Mouse (Mus musculus) heart, postnatal 14 days (tissue): ENCODE data around the gene Gm11020. TPM values are rescaled to one million over a fixed set of nuclear protein-coding genes. Genes with fewer than 3 reads are reported as not detected.
"Not testable (repeated sequence)": the region's sequence is repeated elsewhere in the genome, so short reads cannot be mapped to it uniquely, and the experiment has no call there.

Source experiments
- DNase-seq, 2 experiments: peaks; one replicate each; pipeline ENCODE4 v3.0.0; 2021 to 2022
- intact Hi-C: fragments of 180-260 bp; cut with DNase I; formaldehyde crosslinking; loops from one replicate; pipeline ENCODE4 v1.15.1; 2025
- long read RNA-seq, 2 experiments: library from polyadenylated mRNA; stranded (forward); transcript quantifications; one replicate each; pipeline ENCODE4 v2.0.0; 2021
- total RNA-seq, 2 experiments: library from RNA; stranded (reverse); gene quantifications; 2 replicates each; pipeline ENCODE4 v1.2.3; 2021

The Gm11020 gene
- total RNA-seq, result not detected
- long read RNA-seq, experiment 1, result 0 reads
- long read RNA-seq, experiment 2, result 0 reads

DNA sequence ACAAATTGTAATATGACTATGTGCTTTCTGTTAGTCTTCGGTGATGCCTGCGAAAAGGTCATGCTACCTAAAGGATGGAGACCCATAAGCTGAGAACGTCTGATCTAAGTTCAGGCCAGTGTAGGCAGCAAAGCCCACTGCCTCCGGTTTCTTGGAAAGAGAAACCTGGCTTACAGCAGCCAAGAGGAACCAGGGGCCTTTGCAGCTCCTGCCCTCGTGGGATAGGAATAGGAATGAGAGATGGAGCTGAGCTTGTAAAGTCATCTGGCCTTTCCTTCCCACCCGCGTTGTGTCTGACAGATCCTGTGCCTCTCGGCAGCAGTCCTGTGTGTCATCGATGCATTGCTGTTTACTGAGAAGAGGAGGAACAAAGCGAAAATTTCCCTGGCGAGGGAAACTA, at the start of gene Gm11020:
Gene Gm11020, plus strand, starts transcription at position 301 of the 400 bp plus-strand sequence.
- intact Hi-C loops, DNase-seq: not testable (repeated sequence)

DNA sequence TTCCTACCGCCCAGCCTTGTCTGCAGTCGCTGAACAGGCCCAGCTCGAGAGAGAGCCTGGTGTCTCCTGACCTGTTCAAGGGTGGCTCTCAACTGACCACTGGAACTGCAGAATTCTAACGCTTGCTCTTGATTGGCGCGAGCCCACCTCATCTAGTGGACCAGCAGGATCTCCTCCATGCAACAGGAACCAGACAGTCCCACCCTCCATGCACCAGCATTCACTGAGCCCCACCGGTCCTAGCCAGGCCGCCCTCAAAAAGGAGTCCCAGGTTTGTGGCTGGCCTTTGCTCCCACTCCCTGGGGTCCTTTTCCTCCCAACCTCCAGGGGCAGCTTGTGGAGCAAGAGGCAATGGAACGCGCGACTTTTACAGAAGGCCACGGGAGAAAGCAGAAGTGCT, 28.3 kb upstream of the Gm11020 start, which contains the start of gene Cmtm2a:
Gene Cmtm2a, minus strand, starts transcription at position 101 of the 400 bp plus-strand sequence.
- intact Hi-C loops, DNase-seq: not testable (repeated sequence)

DNA sequence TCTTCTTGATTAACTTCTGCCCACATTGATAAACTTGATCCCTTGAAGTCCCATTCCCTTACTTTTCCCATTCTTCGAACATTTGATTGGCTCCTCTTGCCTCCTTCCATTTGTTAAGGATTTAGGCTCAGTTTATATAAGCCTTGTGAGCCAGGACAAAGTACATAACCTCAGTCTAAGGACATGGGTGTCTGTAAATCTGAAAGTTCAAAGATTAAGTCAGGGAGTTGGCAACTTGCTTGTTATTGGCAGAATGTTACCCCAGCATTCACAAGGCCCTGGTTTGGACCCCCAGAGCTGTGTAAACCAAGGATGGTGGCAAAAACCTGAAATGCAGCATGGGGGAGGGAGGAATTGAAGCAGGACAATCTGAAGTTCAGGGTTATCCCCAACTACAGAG, 27.0 kb upstream of the Gm11020 start:
- intact Hi-C loops, result no loop called here
- no peak for DNase-seq

GRCm38 (mm10) chr8:104301577-104301976, 19.8 kb upstream of the Gm11020 start:
- DNase-seq, result peak; percentile 5 to 26
- intact Hi-C loops, result not testable (repeated sequence)

DNA sequence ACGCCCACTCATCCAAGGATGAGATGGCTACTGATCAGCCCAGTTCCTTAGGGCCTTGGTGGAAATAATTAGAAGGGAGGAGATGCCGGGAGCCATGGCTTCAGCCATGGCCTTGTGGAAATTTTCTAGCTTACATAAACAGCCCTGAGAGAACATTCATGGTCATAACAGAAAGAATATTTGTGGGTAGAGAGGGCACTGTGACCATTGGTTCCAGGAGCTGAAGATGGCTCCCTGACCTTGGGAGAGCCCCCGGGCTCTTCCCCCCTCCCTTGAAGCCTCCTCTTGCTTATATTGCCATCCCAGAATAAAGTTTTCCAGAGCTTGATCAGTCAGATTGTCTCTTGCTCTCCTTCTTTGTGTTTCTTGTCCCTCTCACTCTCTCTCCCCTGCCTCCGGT, 18.8 kb upstream of the Gm11020 start:
- intact Hi-C loops, DNase-seq: not testable (repeated sequence)

DNA sequence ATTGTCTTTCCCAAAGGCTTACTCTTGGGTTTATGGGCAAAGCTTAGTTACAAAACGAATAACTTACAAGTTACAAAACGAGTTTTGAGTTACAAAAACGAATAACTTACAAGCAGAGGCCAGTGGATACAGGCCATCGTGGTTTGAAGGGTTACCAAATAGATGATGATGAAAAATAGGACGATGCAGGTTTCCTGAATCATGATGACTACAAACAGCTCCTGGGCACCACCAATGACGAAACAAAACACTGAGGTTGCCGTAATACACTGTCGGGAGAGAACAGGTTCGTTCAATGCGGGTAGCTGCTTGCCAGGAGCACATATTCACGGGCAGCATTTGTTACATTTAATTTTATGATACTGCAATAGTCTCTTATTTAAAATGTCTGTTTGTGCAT, 16.4 kb upstream of the Gm11020 start:
- intact Hi-C loops, result no loop called here
- no peak for DNase-seq

GRCm38 (mm10) chr8:104308341-104308740, 13.0 kb upstream of the Gm11020 start:
- intact Hi-C loops, DNase-seq: not testable (repeated sequence)

DNA sequence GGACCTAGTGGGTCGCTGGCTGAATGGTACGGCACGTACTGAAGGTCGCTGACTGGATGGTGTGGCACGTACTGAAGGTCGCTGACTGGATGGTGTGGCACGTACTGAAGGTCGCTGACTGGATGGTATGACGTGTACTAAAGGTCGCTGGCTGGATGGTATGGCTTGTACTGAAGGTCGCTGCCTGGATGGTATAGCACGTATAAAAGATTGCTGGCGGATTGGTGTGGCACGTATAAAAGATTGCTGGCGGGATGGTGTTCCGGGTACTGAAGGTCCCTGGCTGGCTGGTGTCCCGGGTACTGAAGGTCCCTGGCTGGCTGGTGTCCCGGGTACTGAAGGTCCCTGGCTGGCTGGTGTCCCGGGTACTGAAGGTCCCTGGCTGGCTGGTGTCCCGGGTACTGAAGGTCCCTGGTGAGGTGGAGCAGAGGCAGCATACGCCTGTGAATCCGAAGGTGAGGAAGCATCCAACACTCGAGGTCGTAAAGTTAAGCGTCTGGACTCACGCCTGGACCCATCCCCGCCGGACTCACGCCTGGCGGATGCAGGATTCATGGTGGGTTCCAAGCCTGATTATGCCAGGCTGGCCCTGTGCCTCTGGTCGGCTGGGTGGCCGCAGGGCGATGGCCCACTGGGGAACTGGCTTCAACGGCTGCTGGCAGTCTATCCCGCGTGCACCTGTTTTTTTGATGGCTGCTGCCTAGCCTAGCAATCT, 11.8 kb upstream of the Gm11020 start, which contains the start of the genes Gm45711 and Cmtm1:
Gene Gm45711, minus strand, starts transcription at position 641 of the 715 bp plus-strand sequence.
Gene Cmtm1, minus strand, starts transcription at position 705 of the 715 bp plus-strand sequence.
- DNase-seq, result peak; percentile 14 to 35
- intact Hi-C loops, result not testable (repeated sequence)

- intact Hi-C loops, DNase-seq: not testable (repeated sequence)
Measured at GRCm38 (mm10) chr8:104312023-104312422, 9.3 kb upstream of the Gm11020 start.

DNA sequence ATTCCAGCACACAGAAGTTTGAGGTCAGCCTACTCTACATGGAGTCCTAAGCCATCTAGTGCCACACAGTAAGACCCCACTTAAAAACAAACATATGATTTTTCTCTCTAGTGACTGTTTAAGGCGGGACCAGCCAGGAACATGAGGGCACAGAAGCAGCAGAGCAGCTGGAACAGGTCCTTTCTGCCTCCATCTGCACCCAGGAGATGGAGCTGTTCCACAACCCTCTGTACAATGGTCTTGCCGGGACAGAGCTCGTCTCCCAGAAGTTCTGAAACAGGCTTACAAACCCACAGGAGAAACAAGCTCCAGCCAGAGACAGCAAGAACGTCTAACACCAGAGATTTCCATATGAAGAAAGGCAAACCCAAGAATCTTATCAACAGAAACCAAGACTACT, 8.1 kb upstream of the Gm11020 start:
- peak in 1 of 2 experiments; percentile 29 for DNase-seq
- intact Hi-C loops, result no loop called here

GRCm38 (mm10) chr8:104321930-104322329, 563 bp downstream of the Gm11020 start, which contains the start of gene Cmtm2b:
Gene Cmtm2b (plus strand): TSS chr8:104322230.
- intact Hi-C loops, DNase-seq: not testable (repeated sequence)

GRCm38 (mm10) chr8:104332665-104333631, 11.6 kb downstream of the Gm11020 start:
- DNase-seq, result no peak
- intact Hi-C loops, result loop anchor here (10.0 kb wide), 1 partner anchor 238 kb away; no protein-coding TSS in a partner anchor

- intact Hi-C loops, result loop anchor here (10.0 kb wide), 1 partner anchor 239 kb away; no protein-coding TSS in a partner anchor
- no peak for DNase-seq
Measured at GRCm38 (mm10) chr8:104333786-104334185, 12.4 kb downstream of the Gm11020 start.

DNA sequence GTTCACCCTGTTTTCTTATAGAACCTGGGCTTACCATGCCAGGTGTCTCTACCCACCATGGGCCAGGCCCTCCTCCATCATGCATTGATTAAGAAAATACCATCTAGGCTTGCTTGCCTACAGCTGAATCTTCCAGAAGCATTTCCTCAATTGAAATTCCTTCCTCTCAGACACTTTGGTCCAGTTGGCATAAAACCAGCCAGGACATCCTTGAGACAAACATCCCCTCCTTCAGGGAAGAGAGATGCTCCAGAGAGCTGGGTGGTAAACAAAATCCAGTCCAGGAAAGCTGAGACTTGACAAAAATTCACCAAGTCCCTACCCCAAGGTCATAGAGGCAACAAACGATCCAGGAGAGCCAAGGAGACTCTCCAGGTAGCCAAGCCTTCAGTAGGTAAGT, 12.8 kb downstream of the Gm11020 start:
- intact Hi-C loops, result loop anchor here (10.0 kb wide), 1 partner anchor 239 kb away; no protein-coding TSS in a partner anchor
- no peak for DNase-seq

DNA sequence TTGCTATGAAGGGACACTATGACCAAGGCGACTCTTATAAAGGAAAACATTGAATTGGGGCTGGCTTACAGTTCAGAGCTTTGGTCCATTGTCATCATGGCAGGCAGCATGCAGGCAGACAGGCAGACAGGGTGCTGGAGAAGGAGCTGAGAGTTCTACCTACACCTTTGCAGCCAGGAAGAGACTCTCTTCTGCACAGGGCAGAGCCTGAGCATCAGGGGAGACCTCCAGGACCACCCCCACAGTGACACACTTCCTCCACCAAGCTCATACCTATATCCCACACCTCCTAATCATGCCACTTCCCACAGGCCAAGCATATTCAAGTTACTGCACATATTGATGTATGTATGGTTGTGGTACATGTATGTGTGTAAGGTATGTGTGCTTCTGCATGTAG, 15.4 kb downstream of the Gm11020 start:
- intact Hi-C loops, result loop anchor here (10.0 kb wide), 1 partner anchor 242 kb away; no protein-coding TSS in a partner anchor
- no peak for DNase-seq

DNA sequence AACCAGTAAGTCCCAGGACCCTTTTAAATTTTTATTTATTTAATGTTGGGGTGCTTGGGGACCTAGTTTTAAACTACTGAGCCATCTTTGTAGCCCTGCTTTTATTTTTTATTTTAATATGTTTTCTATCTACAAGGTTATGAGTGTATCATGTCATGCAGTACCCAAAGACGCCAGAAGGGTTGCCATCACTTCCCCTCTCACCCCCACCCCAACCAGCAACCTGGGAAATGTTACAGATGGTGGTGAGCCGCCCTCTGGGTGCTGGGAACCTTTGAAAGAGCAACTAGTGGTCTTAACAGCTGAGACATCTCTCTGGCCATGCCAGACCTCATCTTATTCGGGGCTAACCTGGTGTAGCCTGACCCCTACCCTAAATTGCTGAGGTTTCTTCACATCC, 16.5 kb downstream of the Gm11020 start:
- DNase-seq, result no peak

DNA sequence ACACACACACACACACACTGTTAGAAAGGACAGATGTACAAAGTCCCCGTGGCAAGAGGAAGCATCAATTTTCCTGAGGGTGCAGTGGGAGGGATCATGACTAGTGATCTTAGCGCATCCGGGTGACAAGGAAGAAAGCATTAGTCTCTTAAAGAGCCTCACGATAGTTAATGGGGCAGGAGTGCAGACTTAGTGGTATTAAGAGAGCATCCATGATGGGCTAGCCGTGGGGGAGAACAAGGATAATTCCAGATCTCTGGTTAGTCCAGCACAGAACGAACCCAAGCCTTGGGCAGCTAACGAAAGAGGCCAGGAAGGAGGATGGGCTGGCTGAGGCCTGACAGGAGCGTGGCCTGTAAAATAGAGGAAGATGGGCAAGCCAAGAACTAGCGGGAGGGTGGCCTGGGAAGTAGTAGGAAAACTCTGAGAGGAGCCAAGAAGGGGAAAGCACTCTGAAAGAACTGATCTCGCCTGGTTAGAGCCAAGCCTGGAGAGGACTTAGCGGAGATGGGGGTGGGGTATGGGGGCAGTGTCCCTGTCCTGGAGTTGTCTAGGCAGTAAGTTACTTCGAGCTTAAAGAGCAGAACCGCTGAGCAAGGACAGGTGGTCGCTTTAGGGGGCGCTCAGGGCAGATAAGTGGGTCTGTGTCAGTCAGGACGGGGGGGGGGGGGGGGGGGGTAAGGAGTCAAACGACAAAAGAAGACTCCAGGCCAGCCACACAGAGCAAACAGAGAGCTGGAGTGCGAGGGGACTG, 18.0 kb downstream of the Gm11020 start, which contains the start of gene Cmtm3:
Gene Cmtm3, plus strand, starts transcription at position 182 of the 754 bp plus-strand sequence.
- intact Hi-C loops, result loop anchor here (10.0 kb wide), 1 partner anchor 245 kb away; no protein-coding TSS in a partner anchor
- DNase-seq, result peak; percentile 38 to 49

More for the DNA sequence above, 16.5 kb downstream of the Gm11020 start:
- intact Hi-C loops, result loop anchor here (10.0 kb wide), 1 partner anchor 243 kb away; no protein-coding TSS in a partner anchor

GRCm38 (mm10) chr8:104339983-104340232, 18.5 kb downstream of the Gm11020 start:
- peak in 1 of 2 experiments; percentile 18 for DNase-seq
- intact Hi-C loops, result loop anchor here (2.0 to 10.0 kb wide), 4 partner anchors 89 to 245 kb away; partner anchors contain the start of genes Car7, Cklf and Nae1
